Mouse (Mus musculus) retina, adult 2 months (tissue): ENCODE results near the gene Foxn3.
A peak's percentile ranks its signal among the peaks of the same experiment; 100 is the strongest.

Experiments
- DNase-seq: peaks from one replicate; pipeline ENCODE4 v3.0.0-alpha.2; 2012; ENCODE audit warnings: low read depth, low spot score

Gene Foxn3

GRCm38 (mm10) chr12:99182338-99182737 lies 381.0 kb downstream of the Foxn3 start:
- DNase-seq, result no peak

GRCm38 (mm10) chr12:99180234-99180824 lies 383.1 kb downstream of the Foxn3 start:
- DNase-seq, result peak; percentile 36

DNA sequence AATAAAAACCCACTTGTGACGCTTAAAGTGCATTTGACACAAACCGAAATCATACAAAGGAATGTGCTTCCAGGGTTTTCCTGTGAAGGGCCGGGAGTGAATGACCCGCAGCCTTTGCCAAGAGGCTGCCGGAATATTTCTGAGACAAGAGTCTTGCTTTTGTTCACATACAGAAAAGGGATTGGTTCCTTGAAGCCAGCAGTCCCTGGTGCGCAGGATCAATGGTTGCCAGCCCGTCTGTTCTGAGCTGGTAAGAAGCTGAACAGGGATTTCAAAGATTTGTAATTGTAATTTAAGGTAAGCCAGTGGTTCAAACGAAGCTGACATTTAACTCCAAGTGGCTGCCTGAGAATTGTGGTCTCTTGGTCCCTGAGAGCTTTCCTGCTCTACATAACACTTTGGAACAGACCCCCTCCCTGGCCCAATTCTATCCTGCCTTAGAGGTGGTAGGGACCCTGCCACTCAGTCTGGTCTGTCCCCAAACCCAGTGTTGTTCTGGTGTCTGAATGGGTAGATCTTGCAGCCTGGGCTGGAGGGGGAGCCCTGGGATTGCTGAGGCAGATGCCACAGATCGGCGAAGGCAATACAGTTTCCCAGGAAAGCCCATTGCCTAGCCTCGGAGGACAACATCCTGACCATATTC lies 388.3 kb downstream of the Foxn3 start:
- no peak for DNase-seq

DNA sequence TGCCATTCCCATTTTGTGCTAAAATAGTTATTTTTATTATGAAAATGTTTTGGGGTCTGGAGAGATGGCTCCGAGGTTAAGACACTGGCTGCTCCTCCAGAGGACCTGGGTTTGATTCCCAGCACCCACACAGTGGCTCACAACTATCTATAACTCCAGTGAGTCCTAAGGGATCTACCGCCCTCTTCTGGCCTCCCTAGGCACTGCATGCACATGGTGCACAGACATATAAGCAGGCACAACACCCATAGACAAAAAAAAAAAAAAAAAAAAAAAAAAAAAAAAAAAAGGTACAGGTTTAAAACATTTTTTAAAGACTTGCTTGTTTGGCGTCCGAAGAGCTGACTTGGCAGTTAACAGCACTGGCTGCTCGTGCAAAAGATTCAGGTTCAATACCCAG lies 391.2 kb downstream of the Foxn3 start:
- no peak for DNase-seq

- DNase-seq, result no peak
Measured at GRCm38 (mm10) chr12:99169925-99170324, 393.5 kb downstream of the Foxn3 start.

DNA sequence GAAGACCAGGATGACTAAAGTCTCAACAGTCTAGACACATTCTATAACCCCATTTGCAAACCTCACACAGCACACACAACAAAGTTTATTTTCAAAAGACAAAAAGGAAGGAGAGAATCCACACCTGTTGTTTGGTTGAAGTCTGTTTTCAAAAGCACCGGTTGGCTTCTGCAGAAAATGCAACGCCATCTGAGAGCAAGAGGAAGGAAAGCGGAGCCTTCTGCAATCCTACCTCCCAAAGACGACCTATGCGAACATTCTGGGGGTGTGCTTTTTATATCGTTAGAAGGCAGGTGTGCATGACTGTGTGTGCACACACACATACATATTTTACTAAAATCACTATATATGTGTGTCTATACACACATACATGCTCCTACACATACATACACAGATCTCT lies 397.3 kb downstream of the Foxn3 start:
- DNase-seq, result no peak

- no peak for DNase-seq
Measured at GRCm38 (mm10) chr12:99163342-99163682, 400.1 kb downstream of the Foxn3 start.

- no peak for DNase-seq
Measured at GRCm38 (mm10) chr12:99162639-99163341, 400.6 kb downstream of the Foxn3 start.

DNA sequence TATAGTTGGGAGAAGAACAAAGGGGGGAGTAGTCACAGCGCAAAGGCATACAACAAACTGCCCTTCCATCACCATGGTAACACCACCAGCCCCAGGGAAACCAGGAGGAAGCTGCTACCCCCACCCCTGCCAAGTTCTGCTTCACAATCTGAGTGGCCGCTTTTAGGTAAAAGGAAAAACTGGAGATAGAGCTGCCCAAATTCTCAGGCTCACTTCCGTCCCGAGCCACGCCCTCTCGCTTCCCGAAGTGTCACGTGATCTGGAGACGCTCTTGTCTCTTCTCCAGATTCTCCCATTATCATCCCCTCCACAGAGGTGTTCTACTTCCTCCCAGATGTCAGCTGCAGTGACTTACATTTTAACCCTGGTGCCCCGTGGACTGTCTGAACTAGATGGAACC lies 401.2 kb downstream of the Foxn3 start:
- no peak for DNase-seq

GRCm38 (mm10) chr12:99160061-99160460 lies 403.3 kb downstream of the Foxn3 start:
- no peak for DNase-seq

DNA sequence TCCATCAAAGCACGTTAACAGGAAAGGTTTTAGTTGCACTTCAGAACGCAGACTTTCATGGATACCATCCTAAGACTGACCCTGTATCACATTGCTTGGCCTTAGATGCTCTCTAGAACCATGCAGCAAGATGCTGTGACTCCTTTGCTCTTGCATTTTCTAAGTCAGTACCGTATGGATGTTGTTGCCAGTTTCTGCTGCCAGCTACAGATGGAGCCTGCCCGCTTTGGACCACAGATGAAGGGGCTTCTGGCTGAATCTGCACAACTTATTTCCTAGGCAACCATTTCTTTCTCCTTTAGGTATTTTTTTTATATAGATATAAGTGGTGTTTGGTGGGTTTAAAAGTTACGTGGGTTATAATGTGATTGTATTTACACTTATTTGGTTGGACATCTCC lies 407.5 kb downstream of the Foxn3 start:
- DNase-seq, result no peak

DNA sequence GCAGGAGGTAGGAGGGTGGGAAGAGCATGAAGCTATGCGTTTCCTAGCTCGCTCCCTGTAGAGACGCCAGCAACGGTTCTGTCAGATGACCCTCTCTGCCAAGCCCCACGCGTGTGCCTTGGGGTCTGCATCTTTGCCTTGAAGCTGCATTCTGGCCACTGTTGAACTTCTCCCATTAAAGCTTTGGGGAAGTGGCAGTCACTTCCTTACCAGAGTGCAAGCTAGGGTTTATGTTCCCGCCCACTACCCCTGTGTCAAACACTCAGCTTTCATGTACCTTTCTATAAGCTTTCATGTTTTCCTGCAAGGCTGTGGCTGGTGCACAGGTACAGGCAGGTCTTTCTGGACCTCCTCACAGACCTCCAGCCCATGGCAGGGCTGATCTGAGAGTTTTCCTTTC lies 409.2 kb downstream of the Foxn3 start:
- no peak for DNase-seq

DNA sequence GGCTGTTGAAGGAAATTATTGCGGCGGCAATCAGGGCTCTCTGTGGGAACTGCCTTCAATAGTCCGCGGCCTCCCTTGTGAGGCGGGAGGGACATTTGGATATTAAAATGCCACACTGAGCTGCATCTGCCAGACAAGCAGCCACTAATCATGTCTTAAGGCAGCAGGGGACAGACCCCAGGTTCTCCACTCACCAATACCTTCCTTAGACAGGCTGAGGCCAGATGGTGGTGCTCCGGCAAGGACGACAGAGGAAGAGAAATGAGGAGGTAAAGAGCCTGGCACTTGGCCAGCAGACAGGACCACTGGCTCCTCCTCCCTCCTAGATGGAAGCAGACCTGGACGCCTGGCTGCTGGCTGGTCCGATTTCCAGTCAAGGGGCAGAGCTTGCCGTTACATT lies 409.7 kb downstream of the Foxn3 start:
- DNase-seq, result peak; percentile 11

GRCm38 (mm10) chr12:99150126-99150525 lies 413.3 kb downstream of the Foxn3 start:
- DNase-seq, result no peak

GRCm38 (mm10) chr12:99149193-99149592 lies 414.2 kb downstream of the Foxn3 start:
- no peak for DNase-seq
